Mouse (Mus musculus) kidney, adult 18-20 months (tissue): ENCODE data around the gene Gtf2a1l.

ENCODE experiments used
- DNase-seq: peaks from one replicate; pipeline ENCODE4 v3.0.0; 2021

The Gtf2a1l gene

GRCm38 (mm10) chr17:88658510-88658909 is 9.9 kb upstream of the Gtf2a1l start:
- DNase-seq: no peak

- no peak for DNase-seq
Measured at GRCm38 (mm10) chr17:88666076-88666475, 2.4 kb upstream of the Gtf2a1l start.

- DNase-seq: no peak
Measured at GRCm38 (mm10) chr17:88669921-88670320, 1.5 kb downstream of the Gtf2a1l start.

- no peak for DNase-seq
Measured at GRCm38 (mm10) chr17:88670800-88671199, 2.3 kb downstream of the Gtf2a1l start.

GRCm38 (mm10) chr17:88675310-88676309 is 7.2 kb downstream of the Gtf2a1l start:
- no peak for DNase-seq

- no peak for DNase-seq
Measured at GRCm38 (mm10) chr17:88688226-88688625, 19.8 kb downstream of the Gtf2a1l start.

GRCm38 (mm10) chr17:88696656-88697333 is 28.3 kb downstream of the Gtf2a1l start:
- no peak for DNase-seq

- DNase-seq: no peak
Measured at GRCm38 (mm10) chr17:88700901-88701300, 32.4 kb downstream of the Gtf2a1l start.

GRCm38 (mm10) chr17:88702345-88702744 is 33.9 kb downstream of the Gtf2a1l start:
- no peak for DNase-seq

- no peak for DNase-seq
Measured at GRCm38 (mm10) chr17:88703112-88703511, 34.7 kb downstream of the Gtf2a1l start.

- DNase-seq: no peak
Measured at GRCm38 (mm10) chr17:88706231-88706649, 37.8 kb downstream of the Gtf2a1l start.

- no peak for DNase-seq
Measured at GRCm38 (mm10) chr17:88749646-88750045, 81.2 kb downstream of the Gtf2a1l start.

- peak; percentile 31 for DNase-seq
Measured at GRCm38 (mm10) chr17:88752827-88753471, 84.5 kb downstream of the Gtf2a1l start.

GRCm38 (mm10) chr17:88753472-88753857 is 85.0 kb downstream of the Gtf2a1l start:
- peak; percentile 3 for DNase-seq

GRCm38 (mm10) chr17:88755776-88756175 is 87.3 kb downstream of the Gtf2a1l start:
- DNase-seq: no peak

GRCm38 (mm10) chr17:88758003-88758437 is 89.6 kb downstream of the Gtf2a1l start:
- no peak for DNase-seq

- no peak for DNase-seq
Measured at GRCm38 (mm10) chr17:88763396-88764135, 95.1 kb downstream of the Gtf2a1l start.

GRCm38 (mm10) chr17:88764136-88764485 is 95.7 kb downstream of the Gtf2a1l start:
- no peak for DNase-seq
